Mouse (Mus musculus) cerebellum, adult 2 months (tissue): ENCODE data around the gene Proser3.

Experiments
- CTCF ChIP-seq: fragments of 200-500 bp; IDR thresholded peaks from 2 replicates; pipeline ENCODE4 v1.5.1; 2011; ENCODE audit warnings: low read depth, mild to moderate bottlenecking, control low read depth, low read length, moderate library complexity, borderline replicate concordance; ENCODE audit not compliant: insufficient read depth
- POLR2A ChIP-seq: fragments of 200-500 bp; IDR thresholded peaks from 2 replicates; pipeline ENCODE4 v1.6.1; 2011; ENCODE audit warnings: low read length, control low read depth, borderline replicate concordance; ENCODE audit not compliant: insufficient read depth

DNA sequence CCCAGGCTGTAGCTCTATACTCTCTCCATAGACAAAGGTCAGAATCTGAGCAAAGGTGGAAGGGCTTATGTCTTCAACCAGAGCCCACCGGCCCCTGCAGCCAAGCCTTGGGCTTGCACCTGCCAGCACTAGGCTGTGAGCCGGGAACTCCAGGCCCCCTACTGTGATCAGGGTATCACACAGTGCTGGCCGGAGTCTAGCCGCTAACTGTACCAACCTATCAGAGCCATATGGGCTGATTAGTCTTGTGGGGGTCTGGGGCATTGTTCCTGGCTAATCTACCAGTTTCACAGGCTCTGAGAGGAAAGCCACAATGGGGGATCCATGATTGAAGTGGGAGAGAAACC lies 39.5 kb upstream of the Proser3 start:
- TF ChIP-seq POLR2A, result no peak
- no peak for TF ChIP-seq CTCF
